Mouse (Mus musculus): ENCODE results near the gene Nanog. TPM values are rescaled to one million over a fixed set of nuclear protein-coding genes. Genes with fewer than 3 reads are reported as not detected.

The Nanog gene
- polyA plus RNA-seq, 1 experiment from 2014 or later, result not detected

DNA sequence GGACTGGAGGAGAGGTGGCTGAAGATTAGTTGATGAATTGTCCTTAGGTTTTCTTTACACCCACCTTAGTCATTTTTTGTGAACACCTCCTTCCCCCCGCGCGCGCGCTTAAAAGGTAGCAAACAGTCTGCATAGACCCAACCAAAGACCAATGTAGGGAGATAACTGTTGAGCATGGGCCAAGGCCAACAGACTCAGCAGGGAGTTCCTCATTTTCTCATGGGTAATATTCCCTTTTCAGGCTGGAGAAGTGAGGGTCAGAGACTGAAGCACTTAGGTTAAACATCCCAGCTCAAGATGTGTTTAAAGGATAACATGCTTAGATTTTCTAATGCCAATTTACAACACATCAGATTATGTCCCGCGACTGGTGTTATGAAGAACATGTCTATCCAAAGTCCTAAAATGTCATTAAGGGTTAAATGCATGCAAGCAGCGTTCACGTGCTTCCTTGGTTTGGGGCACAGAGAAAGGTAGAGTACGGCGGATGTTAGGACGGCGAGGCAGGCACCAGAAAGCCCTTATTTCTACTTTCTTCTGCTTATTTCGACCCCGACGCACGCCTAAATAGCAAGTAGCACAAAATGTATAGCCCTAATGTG lies 56.7 kb downstream of the Nanog start:
- peak overlapping the region; percentile 60 for H3K4me3 ChIP-seq (ENCODE audit: low read depth, low read length)
- 27% methylated on average over 17 of the region's 17 CpGs for WGBS (ENCODE audit: insufficient replicate concordance)
- no peaks in the 10 kb centered on the region; the same call in none of the 2 replicates for H3K27me3 ChIP-seq (ENCODE audit: control insufficient read depth, insufficient read depth, low read depth, low read length)
- peak overlapping the region; percentile 72 for H3K27ac ChIP-seq (ENCODE audit: low read length)
- H3K36me3 ChIP-seq (ENCODE audit: control insufficient read depth, insufficient read depth), result no peaks in the 10 kb centered on the region
- peak overlapping the region; percentile 52; the same call in 1 of the 2 replicates for H3K9ac ChIP-seq (ENCODE audit: low read depth, low read length)
- ATAC-seq (ENCODE audit: low read depth), result no peak
- no peaks in the 10 kb centered on the region for H3K9me3 ChIP-seq (replicated peaks; ENCODE audit: control insufficient read depth, low read length)
- H3K4me1 ChIP-seq (ENCODE audit: control insufficient read depth, low read depth, low read length), result peaks cover 36% of the 10 kb centered on the region
- peak overlapping the region; percentile 88 for H3K4me2 ChIP-seq (ENCODE audit: low read depth, low read length)

Other genes with a start within 250 kb of the Nanog start
- gene Rimklb, start 208.7 kb upstream of the Nanog start, polyA plus RNA-seq (2015; fragmentation: Nextera tagmentation; extraction: Ambion mirVana), result 0.32 and 0.60 TPM in 2 replicates
- gene Mfap5, start 201.6 kb upstream of the Nanog start, polyA plus RNA-seq (2015; fragmentation: Nextera tagmentation; extraction: Ambion mirVana), result 1.0 and 1.2 TPM in 2 replicates
- gene Aicda, start 153.7 kb upstream of the Nanog start, polyA plus RNA-seq (2015; fragmentation: Nextera tagmentation; extraction: Ambion mirVana), result not detected in 2 replicates
- gene Apobec1, start 105.0 kb upstream of the Nanog start, polyA plus RNA-seq (2015; fragmentation: Nextera tagmentation; extraction: Ambion mirVana), result 5.7 and 6.2 TPM in 2 replicates
- 0.97 and 0.98 TPM in 2 replicates for gene Gdf3, start 97.4 kb upstream of the Nanog start, polyA plus RNA-seq (2015; fragmentation: Nextera tagmentation; extraction: Ambion mirVana)
- not detected in 2 replicates for gene Dppa3, start 81.1 kb upstream of the Nanog start, polyA plus RNA-seq (2015; fragmentation: Nextera tagmentation; extraction: Ambion mirVana)
- 12.2 and 13.0 TPM in 2 replicates for gene Slc2a3, start 94.2 kb downstream of the Nanog start, polyA plus RNA-seq (2015; fragmentation: Nextera tagmentation; extraction: Ambion mirVana)
- gene Foxj2, start 112.4 kb downstream of the Nanog start, polyA plus RNA-seq (2015; fragmentation: Nextera tagmentation; extraction: Ambion mirVana), result 1.3 and 1.5 TPM in 2 replicates
- gene C3ar1, start 148.7 kb downstream of the Nanog start, polyA plus RNA-seq (2015; fragmentation: Nextera tagmentation; extraction: Ambion mirVana), result 0.99 and 1.1 TPM in 2 replicates
- 26.0 and 27.6 TPM in 2 replicates for gene Necap1, start 167.0 kb downstream of the Nanog start, polyA plus RNA-seq (2015; fragmentation: Nextera tagmentation; extraction: Ambion mirVana)
- gene Clec4a1, start 214.4 kb downstream of the Nanog start, polyA plus RNA-seq (2015; fragmentation: Nextera tagmentation; extraction: Ambion mirVana), result 6.4 and 6.5 TPM in 2 replicates
- gene Clec4a3, start 245.0 kb downstream of the Nanog start, polyA plus RNA-seq (2015; fragmentation: Nextera tagmentation; extraction: Ambion mirVana), result 6.5 and 6.9 TPM in 2 replicates